Mouse (Mus musculus) ES-Bruce4 (cell line): ENCODE measurements around the gene Spib. TPM values are rescaled to one million over a fixed set of nuclear protein-coding genes. Genes with fewer than 3 reads are reported as not detected.

Source experiments
- H3K27ac ChIP-seq: 2 replicates; pipeline ENCODE4 v1.5.1; 2012; ENCODE audit warnings: low read length, inconsistent platforms; ENCODE audit not compliant: insufficient read depth
- H3K27me3 ChIP-seq: 2 replicates; pipeline ENCODE4 v1.6.1; 2012; ENCODE audit warnings: mild to moderate bottlenecking, low read length, inconsistent platforms; ENCODE audit not compliant: control insufficient read depth, poor library complexity, insufficient read depth, severe bottlenecking
- H3K36me3 ChIP-seq: 2 replicates; pipeline ENCODE4 v1.6.1; 2012; ENCODE audit warnings: inconsistent platforms, mild to moderate bottlenecking, low read length, moderate library complexity; ENCODE audit not compliant: control insufficient read depth, poor library complexity, insufficient read depth, severe bottlenecking
- H3K4me1 ChIP-seq: one replicate; pipeline ENCODE4 v1.8.1; 2011; ENCODE audit warnings: low read length; ENCODE audit not compliant: control insufficient read depth, insufficient read depth
- H3K4me3 ChIP-seq: 2 replicates; pipeline ENCODE4 v1.5.1; 2011; ENCODE audit warnings: low read depth, mild to moderate bottlenecking, low read length
- H3K9ac ChIP-seq: 2 replicates; pipeline ENCODE4 v1.6.1; 2012; ENCODE audit warnings: low read depth, mild to moderate bottlenecking, inconsistent platforms; ENCODE audit not compliant: poor library complexity, severe bottlenecking
- H3K9me3 ChIP-seq: replicated peaks from 2 replicates; pipeline ENCODE4 v1.6.1; 2012; ENCODE audit warnings: mild to moderate bottlenecking, low read length, inconsistent platforms; ENCODE audit not compliant: control insufficient read depth, poor library complexity, insufficient read depth, severe bottlenecking
- CTCF ChIP-seq: IDR thresholded peaks from one replicate; pipeline ENCODE4 v1.8.1; 2011; ENCODE audit warnings: low read depth, low read length
- EP300 ChIP-seq: IDR thresholded peaks from 2 replicates; pipeline ENCODE4 v1.6.1; 2011; ENCODE audit warnings: low read depth, low read length; ENCODE audit not compliant: insufficient read depth
- POLR2A ChIP-seq: IDR thresholded peaks from one replicate; pipeline ENCODE4 v1.8.1; 2011; ENCODE audit warnings: low read length; ENCODE audit not compliant: insufficient read depth
- polyA plus RNA-seq: library from polyadenylated mRNA; stranded (reverse); fragments of >200 nt; gene quantifications from 2 replicates; pipeline ENCODE4 v1.2.4, GENCODE M21; 2011; ENCODE audit warnings: low read depth; ENCODE audit not compliant: missing spikeins, insufficient read depth, insufficient read length

The Spib gene
- polyA plus RNA-seq, 1 experiment, result 2.4 TPM

- Histone ChIP-seq H3K4me3 (no peak overlapping the region), H3K27ac (no peak overlapping the region), H3K36me3 (no peaks in the 10 kb centered on the region), H3K9me3 (no peaks in the 10 kb centered on the region), H3K4me1 (peaks cover 1% of the 10 kb centered on the region), H3K27me3 (no peaks in the 10 kb centered on the region), H3K9ac (no peak overlapping the region)
- TF ChIP-seq POLR2A (no peak), EP300 (no peak), CTCF (no peak)
These were observed 39.1 kb upstream of the Spib start for GRCm38 (mm10) chr7:44570989-44571388.

GRCm38 (mm10) chr7:44568803-44569202 lies 36.9 kb upstream of the Spib start:
- Histone ChIP-seq H3K27ac (no peak overlapping the region), H3K4me1 (peaks cover 1% of the 10 kb centered on the region), H3K4me3 (no peak overlapping the region), H3K36me3 (no peaks in the 10 kb centered on the region), H3K9me3 (no peaks in the 10 kb centered on the region), H3K9ac (no peak overlapping the region), H3K27me3 (no peaks in the 10 kb centered on the region)
- TF ChIP-seq EP300 (no peak), CTCF (no peak), POLR2A (no peak)

GRCm38 (mm10) chr7:44565414-44565813 lies 33.5 kb upstream of the Spib start:
- H3K27ac ChIP-seq, result no peak overlapping the region
- TF ChIP-seq POLR2A, result no peak
- TF ChIP-seq CTCF, result no peak
- TF ChIP-seq EP300, result no peak
- H3K4me3 ChIP-seq, result no peak overlapping the region
- H3K36me3 ChIP-seq, result no peaks in the 10 kb centered on the region
- no peaks in the 10 kb centered on the region for H3K4me1 ChIP-seq
- no peak overlapping the region for H3K9ac ChIP-seq
- H3K27me3 ChIP-seq, result no peaks in the 10 kb centered on the region
- no peaks in the 10 kb centered on the region for H3K9me3 ChIP-seq

GRCm38 (mm10) chr7:44564486-44564885 lies 32.6 kb upstream of the Spib start:
- no peak overlapping the region for H3K27ac ChIP-seq
- H3K4me3 ChIP-seq, result no peak overlapping the region
- no peak overlapping the region for H3K9ac ChIP-seq
- H3K4me1 ChIP-seq, result no peaks in the 10 kb centered on the region
- TF ChIP-seq POLR2A, result no peak
- no peak for TF ChIP-seq EP300
- TF ChIP-seq CTCF, result no peak
- H3K9me3 ChIP-seq, result no peaks in the 10 kb centered on the region
- H3K36me3 ChIP-seq, result no peaks in the 10 kb centered on the region
- no peaks in the 10 kb centered on the region for H3K27me3 ChIP-seq

- Histone ChIP-seq H3K9ac (no peak overlapping the region), H3K9me3 (no peaks in the 10 kb centered on the region), H3K36me3 (no peaks in the 10 kb centered on the region), H3K27ac (no peak overlapping the region), H3K4me3 (no peak overlapping the region), H3K4me1 (no peaks in the 10 kb centered on the region), H3K27me3 (no peaks in the 10 kb centered on the region)
- TF ChIP-seq CTCF (no peak), EP300 (no peak), POLR2A (no peak)
These were observed 31.4 kb upstream of the Spib start for GRCm38 (mm10) chr7:44563284-44563683.

GRCm38 (mm10) chr7:44560435-44561400 lies 28.8 kb upstream of the Spib start:
- H3K27ac ChIP-seq, result no peak overlapping the region
- no peak for TF ChIP-seq POLR2A
- TF ChIP-seq EP300, result no peak
- TF ChIP-seq CTCF, result peak; percentile 80
- H3K9me3 ChIP-seq, result no peaks in the 10 kb centered on the region
- no peak overlapping the region for H3K9ac ChIP-seq
- H3K4me1 ChIP-seq, result no peaks in the 10 kb centered on the region
- no peak overlapping the region for H3K4me3 ChIP-seq
- no peaks in the 10 kb centered on the region for H3K27me3 ChIP-seq
- H3K36me3 ChIP-seq, result no peaks in the 10 kb centered on the region
